Mouse (Mus musculus) midbrain, embryonic 15.5 days (tissue): ENCODE measurements at regions not wholly inside any gene's neighbourhood (a gene's known extent, or its start where the extent isn't known, plus 50 kb on each side); places are given as distances from the start of the nearest gene placed in this dataset.

ENCODE experiments used
- ATAC-seq: fragments of 200-750 bp; cut with Nextera tagmentation; replicated peaks from 2 replicates; pipeline ENCODE4 v1.8.0; 2017; ENCODE audit warnings: moderate TSS enrichment
- H3K27ac ChIP-seq: fragments of 300-500 bp; sonication (generic); 2 replicates; pipeline ENCODE4 v1.5.1; 2015; ENCODE audit warnings: mild to moderate bottlenecking, inconsistent platforms
- H3K27me3 ChIP-seq: fragments of 300-500 bp; sonication (generic); replicated peaks from 2 replicates; pipeline ENCODE4 v1.6.1; 2015; ENCODE audit warnings: inconsistent platforms
- H3K36me3 ChIP-seq: fragments of 300-500 bp; sonication (generic); replicated peaks from 2 replicates; pipeline ENCODE4 v1.6.1; 2015; ENCODE audit warnings: inconsistent platforms
- H3K4me1 ChIP-seq: fragments of 300-500 bp; sonication (generic); 2 replicates; pipeline ENCODE4 v1.6.1; 2015; ENCODE audit warnings: inconsistent platforms
- H3K4me2 ChIP-seq: fragments of 300-500 bp; sonication (generic); 2 replicates; pipeline ENCODE4 v1.6.1; 2015; ENCODE audit warnings: inconsistent platforms, mild to moderate bottlenecking, moderate library complexity
- H3K4me3 ChIP-seq: fragments of 300-500 bp; sonication (generic); 2 replicates; pipeline ENCODE4 v1.5.1; 2015; ENCODE audit warnings: mild to moderate bottlenecking, inconsistent platforms
- H3K9ac ChIP-seq: fragments of 300-500 bp; sonication (generic); 2 replicates; pipeline ENCODE4 v1.6.1; 2015; ENCODE audit warnings: mild to moderate bottlenecking, inconsistent platforms
- H3K9me3 ChIP-seq: fragments of 300-500 bp; sonication (generic); 2 replicates; pipeline ENCODE4 v1.6.1; 2016; ENCODE audit warnings: inconsistent platforms
- WGBS: fragments of 180-500 bp; shearing (Covaris S2); methylation state at CpG from one replicate; pipeline ENCODE4 v1.1.7; 2015; ENCODE audit warnings: mixed read lengths; 5-methylcytosine and 5-hydroxymethylcytosine counted together

DNA sequence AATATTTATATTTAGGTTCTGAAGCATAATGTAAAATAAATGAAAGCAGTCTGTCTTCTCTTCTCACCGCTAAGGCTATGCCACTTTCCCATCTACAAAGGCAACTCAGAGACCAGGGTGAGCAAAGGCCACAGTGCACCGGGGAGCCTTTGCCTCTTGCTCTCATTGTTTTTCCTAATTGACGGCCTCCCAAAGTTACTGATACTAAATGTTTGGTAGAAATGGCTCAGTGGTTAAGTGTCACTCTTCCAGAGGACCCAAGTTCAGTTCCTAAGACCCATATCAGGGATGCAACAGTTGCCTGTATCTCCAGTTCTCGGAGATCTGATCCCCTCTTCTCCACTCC, 159.5 kb upstream of the Arl4c start:
- Histone ChIP-seq H3K9me3 (no peaks in the 10 kb centered on the region), H3K4me1 (no peaks in the 10 kb centered on the region), H3K4me3 (no peak overlapping the region), H3K27ac (no peak overlapping the region), H3K36me3 (no peaks in the 10 kb centered on the region), H3K9ac (no peak overlapping the region), H3K27me3 (no peaks in the 10 kb centered on the region), H3K4me2 (no peak overlapping the region)
- 65% methylated on average over 4 of the region's 4 CpGs for WGBS
- ATAC-seq = no peak

DNA sequence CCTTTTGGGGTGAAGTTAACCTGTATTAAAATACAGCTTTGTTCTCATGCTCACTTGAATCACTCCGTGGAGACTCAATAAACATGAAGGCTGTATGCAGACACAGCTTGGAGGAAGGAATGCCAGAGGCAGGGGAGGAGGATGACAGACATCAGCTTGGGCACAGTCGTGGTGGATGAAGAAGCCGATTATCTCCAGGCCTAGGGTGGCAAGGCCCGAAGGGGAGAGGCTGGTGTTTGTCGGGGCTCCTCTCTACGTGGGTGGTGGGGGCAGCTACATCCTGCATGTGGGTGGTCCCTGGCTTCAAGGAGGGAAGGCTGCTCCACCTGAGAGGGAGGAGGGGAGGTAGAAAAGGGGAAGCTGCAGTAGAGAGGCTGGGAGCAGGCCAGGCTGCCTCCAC, 163.4 kb upstream of the Arl4c start:
- Histone ChIP-seq H3K4me2 (no peak overlapping the region), H3K27ac (no peak overlapping the region), H3K4me3 (no peak overlapping the region), H3K27me3 (no peaks in the 10 kb centered on the region), H3K9me3 (no peaks in the 10 kb centered on the region), H3K9ac (no peak overlapping the region), H3K4me1 (peaks cover 5% of the 10 kb centered on the region; the same call in 1 of the 2 replicates), H3K36me3 (no peaks in the 10 kb centered on the region)
- WGBS = 45% methylated on average over 6 of the region's 6 CpGs
- no peak for ATAC-seq

DNA sequence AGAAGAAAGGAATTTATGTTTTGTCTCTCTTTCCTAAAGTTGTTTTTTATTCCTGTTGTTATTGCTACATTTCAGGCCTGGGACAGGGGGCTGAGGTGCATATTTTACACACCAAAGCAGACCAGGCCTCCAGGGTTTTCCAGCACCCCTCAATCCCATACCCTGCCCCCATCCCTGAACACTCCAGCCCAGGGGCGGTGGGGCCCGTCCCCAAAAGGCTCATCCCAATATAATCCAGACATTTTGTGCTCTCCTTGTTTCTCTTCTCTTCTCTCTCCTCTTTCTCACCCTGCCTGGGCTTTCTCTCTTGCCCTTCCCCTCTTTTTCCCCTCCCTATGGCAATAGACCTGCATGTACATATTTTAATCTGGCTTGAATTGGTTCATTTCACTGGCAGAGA, 164.6 kb upstream of the Arl4c start:
- H3K4me2 ChIP-seq = no peak overlapping the region
- no peak for ATAC-seq
- 83% methylated on average over 2 of the region's 2 CpGs for WGBS
- no peak overlapping the region for H3K27ac ChIP-seq
- no peak overlapping the region for H3K9ac ChIP-seq
- no peaks in the 10 kb centered on the region for H3K36me3 ChIP-seq
- no peak overlapping the region for H3K4me3 ChIP-seq
- no peaks in the 10 kb centered on the region for H3K9me3 ChIP-seq
- no peaks in the 10 kb centered on the region for H3K27me3 ChIP-seq
- peaks cover 5% of the 10 kb centered on the region; the same call in 1 of the 2 replicates for H3K4me1 ChIP-seq

DNA sequence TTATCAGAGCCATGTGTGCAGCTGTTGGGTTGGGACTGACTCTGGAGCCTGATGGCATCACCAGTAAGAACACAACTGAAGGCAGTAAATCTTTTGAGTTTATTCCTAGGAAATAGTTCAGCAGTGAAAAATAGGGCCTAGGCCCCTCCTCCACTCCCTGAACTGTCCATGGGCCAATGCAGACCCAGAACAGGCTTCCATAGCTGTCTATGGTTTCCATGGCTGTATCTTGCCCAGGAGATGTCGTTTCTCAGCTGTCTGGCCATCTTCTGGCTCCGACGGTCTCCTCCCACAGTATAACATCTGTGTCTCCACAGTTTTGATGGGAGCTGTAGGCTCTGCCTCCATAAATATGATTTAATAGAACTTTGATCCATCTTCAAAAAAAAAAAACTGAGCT, 165.1 kb upstream of the Arl4c start:
- H3K9ac ChIP-seq = no peak overlapping the region
- H3K4me2 ChIP-seq = no peak overlapping the region
- H3K4me3 ChIP-seq = no peak overlapping the region
- H3K4me1 ChIP-seq = peaks cover 5% of the 10 kb centered on the region; the same call in 1 of the 2 replicates
- 93% methylated on average over 3 of the region's 3 CpGs for WGBS
- no peaks in the 10 kb centered on the region for H3K36me3 ChIP-seq
- no peaks in the 10 kb centered on the region for H3K27me3 ChIP-seq
- no peaks in the 10 kb centered on the region for H3K9me3 ChIP-seq
- ATAC-seq = no peak
- no peak overlapping the region for H3K27ac ChIP-seq

DNA sequence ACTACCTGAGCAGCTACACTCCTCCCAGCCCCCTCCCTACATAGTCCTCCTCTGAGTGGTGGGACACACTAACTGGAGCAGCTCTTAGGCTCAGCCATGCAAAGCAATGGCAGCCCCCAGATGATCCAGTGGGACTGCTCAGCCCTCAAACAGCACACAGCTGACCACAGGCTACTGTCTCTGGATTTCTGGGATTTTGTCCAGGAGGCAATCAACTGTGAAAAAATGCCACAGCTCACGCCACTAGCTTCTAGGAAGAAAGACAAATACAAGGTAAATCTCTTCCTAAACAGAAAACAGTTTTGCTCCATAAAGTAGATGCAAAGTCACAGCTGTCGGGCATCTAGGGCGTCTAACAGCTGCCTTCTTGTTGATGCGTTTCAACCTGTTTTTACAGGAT, 167.9 kb upstream of the Arl4c start:
- 63% methylated on average over 4 of the region's 4 CpGs for WGBS
- Histone ChIP-seq H3K9ac (no peak overlapping the region), H3K27me3 (no peaks in the 10 kb centered on the region), H3K4me3 (no peak overlapping the region), H3K27ac (no peak overlapping the region), H3K4me1 (peaks cover 5% of the 10 kb centered on the region; the same call in 1 of the 2 replicates), H3K36me3 (no peaks in the 10 kb centered on the region), H3K9me3 (no peaks in the 10 kb centered on the region), H3K4me2 (no peak overlapping the region)
- ATAC-seq = no peak

DNA sequence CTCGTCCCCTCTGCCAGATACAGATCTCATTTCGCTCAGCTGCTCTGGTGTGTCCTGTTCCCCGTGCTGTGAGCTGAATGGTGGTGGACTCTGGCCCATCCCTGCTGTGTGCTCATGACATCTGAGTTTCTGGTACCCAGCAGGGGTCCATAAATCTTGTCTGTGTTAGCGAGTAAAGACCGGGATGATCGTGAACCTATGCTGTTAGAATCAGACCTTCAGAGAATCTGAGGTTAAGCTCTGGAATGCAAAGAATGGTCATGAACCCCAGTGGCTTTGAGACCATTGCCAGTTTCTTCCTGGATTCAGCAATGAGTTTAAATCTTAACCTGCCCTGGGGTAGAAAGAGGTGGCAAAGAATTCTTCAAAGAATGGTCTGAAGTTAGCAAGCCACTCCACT, 173.3 kb upstream of the Arl4c start:
- Histone ChIP-seq H3K27me3 (no peaks in the 10 kb centered on the region), H3K9me3 (no peaks in the 10 kb centered on the region), H3K4me1 (no peaks in the 10 kb centered on the region), H3K9ac (no peak overlapping the region), H3K36me3 (no peaks in the 10 kb centered on the region), H3K27ac (no peak overlapping the region), H3K4me2 (no peak overlapping the region), H3K4me3 (no peak overlapping the region)
- WGBS = 75% methylated on average over 6 of the region's 6 CpGs
- no peak for ATAC-seq

DNA sequence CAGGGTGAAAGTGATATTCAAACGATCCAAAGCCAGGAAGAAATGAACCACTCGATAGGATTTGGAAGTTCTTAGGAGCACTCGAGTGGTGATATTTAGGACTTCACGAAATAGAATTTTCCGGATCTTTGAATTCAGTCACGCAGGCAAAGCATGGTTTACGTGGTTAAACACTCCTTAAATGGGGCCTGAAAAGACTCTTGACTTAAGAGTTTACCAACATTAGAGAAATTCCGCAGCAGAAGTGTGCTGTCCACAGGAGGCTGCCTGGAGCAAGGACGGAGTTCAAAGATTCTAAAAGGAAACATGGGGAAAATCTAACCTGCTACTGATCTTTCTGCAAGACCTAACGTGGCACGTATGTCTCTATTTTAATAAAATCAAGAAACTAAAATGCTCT, 175.4 kb upstream of the Arl4c start:
- Histone ChIP-seq H3K9ac (no peak overlapping the region), H3K9me3 (no peaks in the 10 kb centered on the region), H3K36me3 (no peaks in the 10 kb centered on the region), H3K4me1 (no peaks in the 10 kb centered on the region), H3K4me2 (no peak overlapping the region), H3K27me3 (no peaks in the 10 kb centered on the region), H3K4me3 (no peak overlapping the region), H3K27ac (no peak overlapping the region)
- no peak for ATAC-seq
- 85% methylated on average over 11 of the region's 11 CpGs for WGBS

DNA sequence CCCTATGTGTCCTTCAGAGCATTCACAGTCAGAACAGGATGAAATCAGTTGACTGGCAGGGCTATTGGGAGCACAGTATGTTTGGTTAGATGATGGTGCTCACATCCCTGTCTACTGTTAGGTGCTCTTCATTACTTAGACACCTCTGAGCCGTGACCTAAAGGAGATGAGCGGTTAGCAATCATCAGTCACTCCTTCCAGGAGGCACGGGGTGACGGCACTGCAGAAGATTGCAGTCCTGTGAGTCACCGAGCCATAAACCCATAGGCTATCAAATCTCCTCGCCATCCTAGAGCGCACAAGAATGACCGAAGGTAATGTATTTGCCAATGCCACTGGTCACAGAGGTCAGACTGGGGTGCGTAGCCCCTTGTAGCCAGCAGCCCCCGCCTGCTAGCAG, 176.8 kb upstream of the Arl4c start:
- H3K27ac ChIP-seq = no peak overlapping the region
- no peaks in the 10 kb centered on the region for H3K4me1 ChIP-seq
- ATAC-seq = no peak
- H3K27me3 ChIP-seq = no peaks in the 10 kb centered on the region
- WGBS = 89% methylated on average over 10 of the region's 10 CpGs
- no peak overlapping the region for H3K9ac ChIP-seq
- H3K4me3 ChIP-seq = no peak overlapping the region
- H3K36me3 ChIP-seq = no peaks in the 10 kb centered on the region
- no peaks in the 10 kb centered on the region for H3K9me3 ChIP-seq
- no peak overlapping the region for H3K4me2 ChIP-seq

DNA sequence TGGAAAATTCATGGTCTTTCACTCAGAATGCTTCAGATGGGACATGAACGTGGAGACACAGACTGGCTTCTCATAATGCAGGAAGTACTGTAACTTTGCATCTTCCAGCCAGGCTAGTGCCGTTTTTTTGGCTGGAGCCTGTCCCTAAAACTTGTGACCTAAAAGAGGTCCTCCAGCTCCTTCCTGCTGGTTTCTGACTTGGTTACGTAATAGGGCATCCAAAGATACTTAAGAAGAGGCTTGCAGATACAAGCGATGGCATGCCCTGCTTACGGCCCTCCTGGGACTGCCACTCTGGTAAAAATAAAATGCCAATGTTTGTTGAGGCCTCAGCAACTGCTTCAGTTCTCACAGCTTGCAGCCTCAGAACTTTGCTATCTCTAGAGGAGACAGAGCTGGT, 177.3 kb upstream of the Arl4c start:
- Histone ChIP-seq H3K27ac (no peak overlapping the region), H3K9ac (no peak overlapping the region), H3K4me3 (no peak overlapping the region), H3K27me3 (no peaks in the 10 kb centered on the region), H3K4me1 (no peaks in the 10 kb centered on the region), H3K4me2 (no peak overlapping the region), H3K36me3 (no peaks in the 10 kb centered on the region), H3K9me3 (no peaks in the 10 kb centered on the region)
- ATAC-seq = no peak
- WGBS = 89% methylated on average over 5 of the region's 5 CpGs

DNA sequence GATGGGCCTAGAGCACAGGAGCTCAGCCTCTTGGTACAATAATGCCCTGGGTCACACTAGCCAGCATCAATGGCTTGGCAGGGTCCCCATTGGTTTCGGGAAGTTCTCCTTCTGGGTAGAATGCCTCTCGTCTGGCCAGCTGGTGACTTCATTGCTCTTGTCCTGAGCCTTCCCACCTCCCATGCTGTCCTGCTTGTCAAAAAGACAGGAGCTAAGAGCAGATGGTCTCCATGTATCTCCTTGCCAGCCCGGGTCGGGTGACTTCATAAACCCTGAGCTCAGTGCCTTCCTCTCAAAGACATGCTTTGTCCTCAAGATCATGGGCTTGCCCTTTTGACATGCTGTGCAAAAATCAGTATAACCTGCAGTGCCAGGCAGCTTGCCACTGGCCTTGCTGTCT, 179.2 kb upstream of the Sh3bp4 start:
- Histone ChIP-seq H3K36me3 (no peaks in the 10 kb centered on the region), H3K4me3 (no peak overlapping the region), H3K9ac (no peak overlapping the region), H3K27me3 (no peaks in the 10 kb centered on the region), H3K4me2 (no peak overlapping the region), H3K4me1 (no peaks in the 10 kb centered on the region), H3K9me3 (no peaks in the 10 kb centered on the region), H3K27ac (no peak overlapping the region)
- 91% methylated on average over 4 of the region's 4 CpGs for WGBS
- ATAC-seq = no peak

DNA sequence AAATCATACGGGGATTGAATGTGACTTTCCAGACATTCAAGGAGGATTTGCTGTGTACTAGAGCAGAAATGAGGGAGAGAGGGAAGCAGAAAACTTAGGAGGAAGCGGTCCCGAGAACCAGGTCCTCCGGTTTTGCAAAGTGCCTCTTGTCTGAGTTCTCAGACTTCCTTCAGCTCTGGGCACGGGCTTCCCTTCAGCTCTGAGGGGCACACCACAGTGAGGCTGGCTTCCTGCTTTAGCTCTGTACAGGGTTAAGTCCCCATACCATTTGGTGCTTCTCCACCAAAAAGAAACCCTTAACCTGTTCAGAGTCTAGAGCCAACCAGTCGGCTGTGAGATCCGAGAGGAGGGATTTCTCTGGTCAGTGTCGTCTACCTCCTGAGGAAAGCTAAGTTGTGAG, 167.8 kb upstream of the Sh3bp4 start:
- no peak overlapping the region for H3K4me2 ChIP-seq
- H3K36me3 ChIP-seq = no peaks in the 10 kb centered on the region
- H3K4me3 ChIP-seq = no peak overlapping the region
- no peak overlapping the region for H3K9ac ChIP-seq
- 92% methylated on average over 8 of the region's 8 CpGs for WGBS
- no peak for ATAC-seq
- H3K9me3 ChIP-seq = no peaks in the 10 kb centered on the region
- H3K27ac ChIP-seq = no peak overlapping the region
- no peaks in the 10 kb centered on the region for H3K27me3 ChIP-seq
- no peaks in the 10 kb centered on the region for H3K4me1 ChIP-seq

DNA sequence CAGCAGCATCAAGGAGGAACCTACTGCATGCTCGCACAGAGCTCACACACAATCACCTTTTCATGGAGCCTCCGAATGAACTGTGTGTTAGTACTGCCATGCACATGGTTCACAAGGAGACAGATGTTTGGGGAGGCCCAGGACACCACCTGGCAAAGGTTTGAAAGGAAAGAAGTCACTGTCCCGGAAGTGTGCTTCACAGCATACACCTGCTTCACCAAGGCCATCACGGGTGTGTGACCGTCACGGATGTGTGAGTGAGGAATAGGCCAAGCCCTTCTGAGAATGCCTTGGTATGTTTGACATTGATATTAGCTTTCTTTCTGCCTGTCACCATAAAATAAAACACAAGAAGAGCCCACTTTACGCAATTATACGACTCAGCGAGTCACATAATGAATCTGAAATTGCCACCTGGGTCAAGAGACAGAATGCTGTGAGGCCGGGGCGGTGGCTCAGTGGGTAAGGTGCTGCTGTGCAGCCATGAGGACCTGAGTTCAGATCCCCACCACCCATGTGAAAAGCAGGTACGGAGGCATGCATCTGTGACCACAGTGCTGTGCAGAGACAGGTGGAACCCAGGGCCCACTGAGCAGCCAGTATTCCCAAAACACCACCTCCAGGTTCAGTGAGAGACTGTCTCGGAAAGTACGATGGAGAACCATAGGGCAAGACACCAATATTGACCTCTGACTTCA, 162.3 kb upstream of the Sh3bp4 start:
- no peak overlapping the region for H3K4me3 ChIP-seq
- no peak overlapping the region for H3K4me2 ChIP-seq
- H3K4me1 ChIP-seq = peaks cover 23% of the 10 kb centered on the region
- H3K9me3 ChIP-seq = no peaks in the 10 kb centered on the region
- H3K36me3 ChIP-seq = no peaks in the 10 kb centered on the region
- no peak overlapping the region for H3K27ac ChIP-seq
- 91% methylated on average over 14 of the region's 14 CpGs for WGBS
- no peaks in the 10 kb centered on the region for H3K27me3 ChIP-seq
- no peak for ATAC-seq
- H3K9ac ChIP-seq = no peak overlapping the region

DNA sequence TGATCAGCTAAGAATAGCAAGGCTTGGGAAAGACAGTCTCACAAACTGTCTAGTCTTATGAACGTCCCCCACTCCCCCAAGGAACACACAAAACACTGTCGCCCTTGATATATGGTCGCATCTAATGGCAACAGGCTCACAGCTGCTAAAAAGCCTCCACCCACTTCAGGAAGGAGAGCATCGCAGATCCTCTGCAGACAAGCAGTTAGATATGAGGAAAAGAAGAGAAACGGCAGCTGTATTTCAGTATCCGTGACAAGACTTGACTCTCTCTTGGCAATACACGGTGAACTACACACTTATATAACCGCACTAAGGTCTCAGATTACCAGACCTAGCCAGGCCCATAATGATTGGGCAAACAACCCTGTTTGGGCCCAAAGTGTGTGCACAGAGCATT, 161.5 kb upstream of the Sh3bp4 start:
- H3K4me2 ChIP-seq = no peak overlapping the region
- H3K4me1 ChIP-seq = peaks cover 23% of the 10 kb centered on the region
- H3K36me3 ChIP-seq = no peaks in the 10 kb centered on the region
- no peak overlapping the region for H3K9ac ChIP-seq
- no peak overlapping the region for H3K4me3 ChIP-seq
- no peaks in the 10 kb centered on the region for H3K9me3 ChIP-seq
- 85% methylated on average over 8 of the region's 8 CpGs for WGBS
- no peak for ATAC-seq
- no peak overlapping the region for H3K27ac ChIP-seq
- no peaks in the 10 kb centered on the region for H3K27me3 ChIP-seq
